Mouse (Mus musculus) stomach, embryonic 14.5 days (tissue): ENCODE data around the gene Lpcat2. TPM values are rescaled to one million over a fixed set of nuclear protein-coding genes. Genes with fewer than 3 reads are reported as not detected.

Experiments
- ATAC-seq: fragments of 200-750 bp; cut with Nextera tagmentation; 2 replicates; pipeline ENCODE4 v1.8.0; 2017; ENCODE audit warnings: low read depth, moderate TSS enrichment; ENCODE audit not compliant: insufficient number of reproducible peaks, insufficient read depth, low FRiP score
- H3K27ac ChIP-seq: fragments of 300-500 bp; sonication (generic); 2 replicates; pipeline ENCODE4 v1.5.1; 2014; ENCODE audit warnings: mild to moderate bottlenecking, low read length, moderate library complexity, mixed read lengths
- H3K27me3 ChIP-seq: fragments of 300-500 bp; sonication (generic); 2 replicates; pipeline ENCODE4 v1.6.1; 2014; ENCODE audit warnings: low read length, control low read depth, mixed read lengths; ENCODE audit not compliant: control insufficient read depth, insufficient read depth
- H3K36me3 ChIP-seq: fragments of 300-500 bp; sonication (generic); 2 replicates; pipeline ENCODE4 v1.6.1; 2014; ENCODE audit warnings: mild to moderate bottlenecking, control low read depth, low read length, moderate library complexity, mixed read lengths; ENCODE audit not compliant: control insufficient read depth, insufficient read depth
- H3K4me1 ChIP-seq: fragments of 300-500 bp; sonication (generic); 2 replicates; pipeline ENCODE4 v1.6.1; 2014; ENCODE audit warnings: low read length, control low read depth, mixed read lengths; ENCODE audit not compliant: control insufficient read depth, insufficient read depth
- H3K4me2 ChIP-seq: fragments of 300-500 bp; sonication (generic); replicated peaks from 2 replicates; pipeline ENCODE4 v1.6.1; 2014; ENCODE audit warnings: low read depth, low read length, control low read depth
- H3K4me3 ChIP-seq: fragments of 300-500 bp; sonication (generic); 2 replicates; pipeline ENCODE4 v1.5.1; 2014; ENCODE audit warnings: low read depth, low read length, control low read depth
- H3K9ac ChIP-seq: fragments of 300-500 bp; sonication (generic); replicated peaks from 2 replicates; pipeline ENCODE4 v1.6.1; 2014; ENCODE audit warnings: low read depth, mild to moderate bottlenecking, control low read depth, low read length, moderate library complexity, mixed read lengths
- H3K9me3 ChIP-seq: fragments of 300-500 bp; sonication (generic); 2 replicates; pipeline ENCODE4 v1.6.1; 2016; ENCODE audit warnings: low read depth, low read length, control low read depth; ENCODE audit not compliant: control insufficient read depth
- WGBS: fragments of 180-500 bp; shearing (Covaris S2); extraction: QIAGEN DNeasy Blood & Tissue Kit; methylation state at CpG from one replicate; pipeline ENCODE4 v1.1.7; 2014; 5-methylcytosine and 5-hydroxymethylcytosine counted together
- microRNA-seq: library from miRNA; unstranded; fragments of <30 nt; microRNA quantifications from one replicate; pipeline ENCODE4, GENCODE M21; 2016
- polyA plus RNA-seq: library from polyadenylated mRNA; unstranded; fragments of >200 nt; fragmentation: Nextera tagmentation; extraction: Ambion mirVana; gene quantifications from 2 replicates; pipeline ENCODE4 v1.2.1, GENCODE M21; 2014

The Lpcat2 gene
- polyA plus RNA-seq, 1 experiment from 2014 or later, result 12.6 TPM

DNA sequence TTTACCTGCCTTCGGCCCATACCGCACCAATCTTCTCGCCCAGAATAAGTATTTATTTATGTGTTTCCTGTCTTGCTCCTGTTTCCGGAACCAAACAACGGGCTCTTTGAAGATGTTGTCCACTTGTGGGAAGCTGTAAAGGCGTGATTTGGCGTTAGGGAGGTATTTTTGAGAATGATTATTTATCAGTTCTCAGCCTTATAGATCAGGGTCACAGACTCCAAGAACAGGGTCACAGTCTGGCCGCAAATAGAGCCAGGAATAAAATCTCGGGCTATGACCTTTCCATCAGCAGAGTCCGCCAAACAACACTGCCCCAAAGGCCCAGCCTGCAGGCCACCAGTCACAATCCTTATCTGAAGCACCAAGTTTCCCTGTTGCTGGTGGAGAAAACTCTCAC lies 104.6 kb downstream of the Lpcat2 start, which contains the start of gene Slc6a2:
Gene Slc6a2, plus strand, starts transcription at position 301 of the 400 bp plus-strand sequence.
- peak within 1 kb of the TSS; percentile 34 for H3K4me3 ChIP-seq
- peak within 1 kb of the TSS; percentile 63 for H3K4me2 ChIP-seq
- H3K9ac ChIP-seq, result no peak within 1 kb of the TSS
- 67% methylated on average over 10 of the region's 10 CpGs for WGBS
- H3K4me1 ChIP-seq, result 0 out of 2 replicates have a peak, but pooled peaks cover 11% of the 10 kb centered on the region
- H3K36me3 ChIP-seq, result no peaks in the 10 kb centered on the region
- peaks cover 30% of the 10 kb centered on the region for H3K27me3 ChIP-seq
- ATAC-seq, result no peak
- no peaks in the 10 kb centered on the region for H3K9me3 ChIP-seq
- H3K27ac ChIP-seq, result no peak within 1 kb of the TSS

DNA sequence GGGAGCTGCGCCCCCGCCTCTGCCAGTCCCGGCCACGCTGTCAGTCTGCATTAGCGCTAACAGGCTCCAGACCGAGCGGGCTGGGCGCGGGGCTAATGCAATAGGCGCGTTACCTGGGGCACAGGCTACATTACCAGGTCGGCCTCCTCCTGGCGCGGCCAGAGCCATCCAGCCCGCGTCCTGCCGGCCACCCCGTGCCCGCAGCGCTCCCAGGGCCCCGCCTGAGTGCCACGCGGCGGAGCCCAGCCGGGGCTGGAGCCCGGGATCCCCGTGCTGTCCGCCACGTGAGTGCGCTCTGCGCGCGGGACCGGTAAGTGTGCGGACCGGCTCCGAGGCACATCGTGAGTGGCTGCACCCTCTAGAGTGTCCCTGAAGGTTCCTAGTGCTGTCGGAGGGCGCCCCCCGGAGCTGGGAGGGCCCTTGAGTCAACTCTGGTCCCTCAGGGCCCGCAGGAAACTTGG lies 105.3 kb downstream of the Lpcat2 start:
- Histone ChIP-seq H3K27me3 (peaks cover 30% of the 10 kb centered on the region), H3K4me1 (0 out of 2 replicates have a peak, but pooled peaks cover 11% of the 10 kb centered on the region), H3K4me3 (peak overlapping the region; percentile 34), H3K36me3 (no peaks in the 10 kb centered on the region), H3K9ac (no peak overlapping the region), H3K4me2 (peak overlapping the region; percentile 63), H3K27ac (no peak overlapping the region), H3K9me3 (no peaks in the 10 kb centered on the region)
- WGBS, result 2% methylated on average over 42 of the region's 42 CpGs
- ATAC-seq, result no peak

DNA sequence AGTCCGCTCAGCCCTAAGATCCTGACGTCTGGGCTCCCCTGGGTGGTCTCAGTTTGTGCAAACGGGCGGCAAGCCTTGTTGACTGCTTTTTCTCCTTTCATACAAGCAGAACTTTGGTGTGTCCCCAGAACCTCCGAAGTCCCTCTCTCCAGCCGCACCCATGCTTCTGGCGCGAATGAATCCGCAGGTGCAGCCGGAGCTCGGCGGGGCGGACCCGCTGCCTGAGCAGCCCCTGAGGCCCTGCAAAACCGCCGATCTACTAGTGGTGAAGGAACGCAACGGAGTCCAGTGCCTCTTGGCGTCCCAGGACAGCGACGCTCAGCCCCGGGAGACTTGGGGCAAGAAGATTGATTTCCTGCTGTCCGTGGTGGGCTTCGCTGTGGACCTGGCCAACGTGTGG lies 105.9 kb downstream of the Lpcat2 start:
- Histone ChIP-seq H3K4me2 (peak overlapping the region; percentile 63), H3K4me3 (peak overlapping the region; percentile 34), H3K4me1 (0 out of 2 replicates have a peak, but pooled peaks cover 11% of the 10 kb centered on the region), H3K27me3 (peaks cover 30% of the 10 kb centered on the region), H3K9me3 (no peaks in the 10 kb centered on the region), H3K27ac (no peak overlapping the region), H3K36me3 (no peaks in the 10 kb centered on the region), H3K9ac (no peak overlapping the region)
- 2% methylated on average over 25 of the region's 25 CpGs for WGBS
- no peak for ATAC-seq

- Histone ChIP-seq H3K9me3 (no peaks in the 10 kb centered on the region), H3K27me3 (peaks cover 30% of the 10 kb centered on the region), H3K4me1 (0 out of 2 replicates have a peak, but pooled peaks cover 11% of the 10 kb centered on the region), H3K27ac (no peak overlapping the region), H3K4me2 (no peak overlapping the region), H3K9ac (no peak overlapping the region), H3K36me3 (no peaks in the 10 kb centered on the region), H3K4me3 (no peak overlapping the region)
- 40% methylated on average over 2 of the region's 2 CpGs for WGBS
- no peak for ATAC-seq
Measured at GRCm38 (mm10) chr8:92964556-92964955, 109.4 kb downstream of the Lpcat2 start.

Small RNAs within 50 kb of the gene (microRNA-seq; reads per million reads assigned to microRNA genes)
- gene Gm22151, result not detected

Other genes starting within 250 kb of the Lpcat2 start
- gene Irx6, start 181.1 kb upstream of the Lpcat2 start, polyA plus RNA-seq, result not detected in 2 replicates
- 198 and 214 TPM in 2 replicates for gene Mmp2, start 28.0 kb upstream of the Lpcat2 start, polyA plus RNA-seq
- 1.4 and 3.8 TPM in 2 replicates for gene Capns2, start 46.1 kb downstream of the Lpcat2 start, polyA plus RNA-seq
- 0.06 and 0.07 TPM in 2 replicates for gene Slc6a2, start 104.7 kb downstream of the Lpcat2 start, polyA plus RNA-seq
- not detected in 2 replicates for gene Ces1a, start 192.9 kb downstream of the Lpcat2 start, polyA plus RNA-seq
- gene Ces1b, start 224.7 kb downstream of the Lpcat2 start, polyA plus RNA-seq, result 0.34 TPM in 1 of 2 replicates, not detected in the other